Mouse (Mus musculus): ENCODE results near the gene Acaca.

Gene Acaca

GRCm38 (mm10) chr11:84247370-84247769 lies 117.9 kb downstream of the Acaca start:
- no peak for DNase-seq (ENCODE audit: low spot score)

- no peak for DNase-seq (ENCODE audit: low spot score)
These were observed 121.7 kb downstream of the Acaca start for GRCm38 (mm10) chr11:84251170-84251569.

GRCm38 (mm10) chr11:84252425-84252824 lies 123.0 kb downstream of the Acaca start:
- DNase-seq (ENCODE audit: low spot score) = no peak

- DNase-seq (ENCODE audit: low spot score) = no peak
These were observed 126.4 kb downstream of the Acaca start for GRCm38 (mm10) chr11:84255879-84256278.

- DNase-seq (ENCODE audit: low spot score) = no peak
These were observed 128.7 kb downstream of the Acaca start for GRCm38 (mm10) chr11:84258053-84258710.

- no peak for DNase-seq (ENCODE audit: low spot score)
These were observed 135.0 kb downstream of the Acaca start for GRCm38 (mm10) chr11:84264490-84264889.

- no peak for DNase-seq (ENCODE audit: low spot score)
These were observed 138.6 kb downstream of the Acaca start for GRCm38 (mm10) chr11:84268068-84268467.

GRCm38 (mm10) chr11:84270511-84270910 lies 141.0 kb downstream of the Acaca start:
- DNase-seq (ENCODE audit: low spot score) = no peak

- no peak for DNase-seq (ENCODE audit: low spot score)
These were observed 142.5 kb downstream of the Acaca start for GRCm38 (mm10) chr11:84271948-84272347.

GRCm38 (mm10) chr11:84272574-84272973 lies 143.1 kb downstream of the Acaca start:
- no peak for DNase-seq (ENCODE audit: low spot score)

GRCm38 (mm10) chr11:84276979-84277378 lies 147.5 kb downstream of the Acaca start:
- DNase-seq (ENCODE audit: low spot score) = no peak

- no peak for DNase-seq (ENCODE audit: low spot score)
These were observed 151.8 kb downstream of the Acaca start for GRCm38 (mm10) chr11:84281280-84281679.

GRCm38 (mm10) chr11:84282944-84283703 lies 153.7 kb downstream of the Acaca start:
- no peak for DNase-seq (ENCODE audit: low spot score)

GRCm38 (mm10) chr11:84290781-84291180 lies 161.3 kb downstream of the Acaca start:
- DNase-seq (ENCODE audit: low spot score) = no peak

GRCm38 (mm10) chr11:84292532-84292931 lies 163.1 kb downstream of the Acaca start:
- no peak for DNase-seq (ENCODE audit: low spot score)

- no peak for DNase-seq (ENCODE audit: low spot score)
These were observed 163.8 kb downstream of the Acaca start for GRCm38 (mm10) chr11:84293288-84293687.

GRCm38 (mm10) chr11:84296337-84296736 lies 166.9 kb downstream of the Acaca start:
- no peak for DNase-seq (ENCODE audit: low spot score)

- no peak for DNase-seq (ENCODE audit: low spot score)
These were observed 176.0 kb downstream of the Acaca start for GRCm38 (mm10) chr11:84305474-84305873.

GRCm38 (mm10) chr11:84306158-84306742 lies 176.8 kb downstream of the Acaca start:
- DNase-seq (ENCODE audit: low spot score) = no peak

GRCm38 (mm10) chr11:84324032-84324752 lies 194.7 kb downstream of the Acaca start:
- DNase-seq (ENCODE audit: low spot score) = no peak

- no peak for DNase-seq (ENCODE audit: low spot score)
These were observed 197.6 kb downstream of the Acaca start for GRCm38 (mm10) chr11:84327086-84327485.

GRCm38 (mm10) chr11:84332384-84332783 lies 202.9 kb downstream of the Acaca start:
- no peak for DNase-seq (ENCODE audit: low spot score)

- no peak for DNase-seq (ENCODE audit: low spot score)
These were observed 203.4 kb downstream of the Acaca start for GRCm38 (mm10) chr11:84332860-84333259.
